Mouse (Mus musculus): Measurements from ENCODE around the gene Itga9. TPM values are rescaled to one million over a fixed set of nuclear protein-coding genes. Genes with fewer than 3 reads are reported as not detected.

Itga9 gene
- 10 to 100 TPM; 12.3 to 17.7 TPM for total RNA-seq (2021)
- long read RNA-seq, experiment 1, full-length matches to known transcripts, result 4 of 16 reads
- long read RNA-seq, experiment 1, partial matches to known transcripts, result 6 of 16 reads
- long read RNA-seq, experiment 1, other reads (novel, unspliced or antisense), result 6 of 16 reads
- long read RNA-seq, experiment 2, full-length matches to known transcripts, result 6 of 15 reads
- long read RNA-seq, experiment 2, partial matches to known transcripts, result 5 of 15 reads
- long read RNA-seq, experiment 2, other reads (novel, unspliced or antisense), result 4 of 15 reads

- intact Hi-C loops (cut with DNase I; ENCODE audit: low total_unique reads), result loop anchor here (2.0 to 5.0 kb wide), 2 partner anchors 266 to 299 kb away; no protein-coding TSS in a partner anchor
Measured at GRCm38 (mm10) chr9:118606148-118606816, at the start of gene Itga9. Gene Itga9, plus strand, starts transcription at chr9:118606690.

DNA sequence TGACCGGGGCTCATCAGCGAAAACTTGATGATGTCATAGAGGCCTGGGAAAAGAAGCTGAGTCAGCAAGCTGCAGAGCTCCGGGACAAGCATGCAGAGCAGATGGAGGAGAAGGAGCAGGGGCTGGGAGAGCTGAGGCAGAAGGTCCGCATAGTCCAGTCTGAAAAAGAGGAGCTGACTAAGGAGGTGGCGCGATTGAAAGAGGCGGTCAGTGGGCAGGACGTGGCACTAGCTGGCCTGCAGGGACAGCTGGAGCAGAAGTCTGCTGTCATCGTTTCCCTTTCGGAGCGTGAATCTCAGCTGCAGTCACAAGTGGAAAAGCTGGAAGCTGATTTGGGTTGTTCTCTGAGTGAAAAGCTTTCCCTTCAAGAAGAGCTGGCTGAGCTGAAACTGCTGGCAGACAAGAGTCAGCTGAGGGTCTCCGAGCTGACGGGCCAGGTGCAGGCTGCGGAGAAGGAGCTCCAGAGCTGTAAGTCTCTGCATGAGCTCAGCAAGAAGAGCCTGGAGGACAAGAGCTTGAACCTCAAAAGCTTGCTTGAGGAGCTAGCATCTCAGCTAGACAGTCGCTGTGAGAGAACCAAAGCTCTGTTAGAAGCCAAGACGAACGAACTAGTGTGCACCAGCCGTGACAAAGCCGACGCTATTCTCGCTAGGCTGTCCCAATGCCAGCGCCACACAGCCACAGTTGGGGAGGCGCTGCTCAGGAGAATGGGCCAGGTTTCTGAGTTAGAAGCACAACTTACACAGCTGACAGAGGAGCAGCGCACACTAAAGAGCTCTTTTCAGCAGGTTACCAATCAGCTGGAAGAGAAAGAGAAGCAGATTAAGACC is 49.3 kb upstream of the Itga9 start:
- peak; percentile 43 for DNase-seq
- intact Hi-C loops (cut with DNase I; ENCODE audit: low total_unique reads), result no loop called here

More at GRCm38 (mm10) chr9:118606148-118606816, at the start of gene Itga9:
- peak; percentile 87 for DNase-seq

GRCm38 (mm10) chr9:118563356-118563755 is 43.1 kb upstream of the Itga9 start:
- intact Hi-C loops (cut with DNase I; ENCODE audit: low total_unique reads), result no loop called here
- DNase-seq, result no peak

GRCm38 (mm10) chr9:118563866-118564265 is 42.6 kb upstream of the Itga9 start:
- DNase-seq, result no peak
- intact Hi-C loops (cut with DNase I; ENCODE audit: low total_unique reads), result no loop called here

DNA sequence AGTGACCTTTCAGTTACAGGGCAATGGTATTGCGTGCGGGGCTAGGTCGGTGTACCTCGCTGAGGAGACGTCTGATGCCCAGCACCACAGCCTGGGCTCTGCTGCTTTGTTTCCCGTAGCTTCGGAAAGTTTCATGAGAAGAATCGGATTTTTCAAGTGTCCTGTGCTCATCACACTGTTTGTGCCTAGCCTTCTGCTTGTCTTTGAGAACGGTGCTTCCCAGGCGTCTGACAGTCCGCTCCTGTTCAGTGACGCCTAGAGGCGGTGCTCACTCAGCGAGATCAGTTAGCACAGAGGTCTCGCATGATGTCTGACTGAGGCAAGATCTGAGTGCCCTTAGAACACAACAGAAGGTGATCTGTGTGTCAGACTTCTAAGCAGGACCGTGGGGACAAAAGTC is 41.8 kb upstream of the Itga9 start:
- intact Hi-C loops (cut with DNase I; ENCODE audit: low total_unique reads), result no loop called here
- no peak for DNase-seq

- intact Hi-C loops (cut with DNase I; ENCODE audit: low total_unique reads), result no loop called here
- no peak for DNase-seq
Measured at GRCm38 (mm10) chr9:118569328-118569727, 37.2 kb upstream of the Itga9 start.

- DNase-seq, result no peak
- intact Hi-C loops (cut with DNase I; ENCODE audit: low total_unique reads), result no loop called here
Measured at GRCm38 (mm10) chr9:118570865-118571264, 35.6 kb upstream of the Itga9 start.

DNA sequence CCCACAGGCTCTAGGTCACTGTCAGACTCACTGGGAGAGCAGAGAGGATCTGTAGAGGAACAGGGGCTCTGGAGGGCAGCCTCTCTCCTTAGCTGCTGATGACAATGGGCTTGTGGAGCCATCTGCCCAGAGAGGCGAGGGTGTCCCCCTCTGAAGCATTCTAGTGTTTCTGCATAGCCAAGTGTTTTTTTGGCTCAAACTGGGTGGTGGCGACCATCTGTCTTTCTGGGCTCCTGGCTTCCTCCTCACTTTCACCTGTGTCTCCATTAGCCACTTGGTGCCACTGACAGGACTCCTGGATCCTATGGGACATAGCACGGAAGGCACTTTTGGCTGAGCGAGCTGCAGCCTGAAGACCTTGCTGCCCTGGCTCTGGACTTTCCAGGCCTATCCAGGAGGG is 34.8 kb upstream of the Itga9 start:
- intact Hi-C loops (cut with DNase I; ENCODE audit: low total_unique reads), result no loop called here
- no peak for DNase-seq

GRCm38 (mm10) chr9:118574911-118575310 is 31.6 kb upstream of the Itga9 start:
- DNase-seq, result no peak
- intact Hi-C loops (cut with DNase I; ENCODE audit: low total_unique reads), result no loop called here

- intact Hi-C loops (cut with DNase I; ENCODE audit: low total_unique reads), result no loop called here
- no peak for DNase-seq
Measured at GRCm38 (mm10) chr9:118580371-118580770, 26.1 kb upstream of the Itga9 start.

GRCm38 (mm10) chr9:118582757-118583156 is 23.7 kb upstream of the Itga9 start:
- intact Hi-C loops (cut with DNase I; ENCODE audit: low total_unique reads), result no loop called here
- no peak for DNase-seq

- intact Hi-C loops (cut with DNase I; ENCODE audit: low total_unique reads), result no loop called here
- no peak for DNase-seq
Measured at GRCm38 (mm10) chr9:118584838-118585237, 21.7 kb upstream of the Itga9 start.

GRCm38 (mm10) chr9:118585998-118586397 is 20.5 kb upstream of the Itga9 start:
- no peak for DNase-seq
- intact Hi-C loops (cut with DNase I; ENCODE audit: low total_unique reads), result no loop called here

GRCm38 (mm10) chr9:118587115-118587514 is 19.4 kb upstream of the Itga9 start:
- intact Hi-C loops (cut with DNase I; ENCODE audit: low total_unique reads), result no loop called here
- no peak for DNase-seq

DNA sequence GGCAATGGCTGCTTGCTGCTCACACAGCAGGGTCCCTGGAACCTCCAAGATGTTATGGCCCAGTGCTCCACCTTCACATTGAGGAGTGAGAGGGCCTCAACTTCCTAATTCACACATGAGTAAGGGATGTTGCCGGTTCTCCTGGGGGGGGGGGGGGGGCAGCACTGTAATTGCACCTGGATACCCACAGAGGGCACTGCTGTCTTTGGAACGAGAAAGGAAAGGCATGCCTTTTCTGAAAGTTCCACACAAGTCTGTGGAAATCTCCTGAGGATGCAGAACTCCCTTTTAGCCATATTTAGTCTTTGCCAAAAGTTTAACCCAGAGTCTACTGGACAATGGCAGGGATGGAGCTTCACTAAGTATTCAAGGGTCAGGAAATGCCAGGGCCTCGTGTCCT is 17.2 kb upstream of the Itga9 start:
- DNase-seq, result no peak
- intact Hi-C loops (cut with DNase I; ENCODE audit: low total_unique reads), result no loop called here

DNA sequence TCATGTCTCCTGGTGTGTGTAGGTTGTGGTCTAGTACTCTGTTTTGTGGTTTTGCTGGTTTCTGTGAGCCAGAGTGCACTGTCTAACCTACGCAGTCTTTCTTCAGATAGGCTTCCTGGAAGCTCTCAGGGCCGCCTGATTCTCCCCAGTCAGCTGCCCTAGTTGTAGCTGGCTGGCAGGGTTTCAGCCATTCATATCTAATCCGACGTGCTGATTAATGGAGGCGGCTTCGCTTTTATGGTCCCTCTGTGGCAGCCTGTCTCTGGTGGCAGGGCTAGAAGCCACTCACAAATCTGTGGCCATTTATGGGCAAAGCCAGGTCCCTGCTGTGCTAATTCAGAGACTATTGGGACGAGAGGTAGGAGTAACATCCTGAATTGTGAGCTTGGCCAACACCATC is 16.3 kb upstream of the Itga9 start:
- intact Hi-C loops (cut with DNase I; ENCODE audit: low total_unique reads), result loop anchor here (5.0 to 10.0 kb wide), 2 partner anchors 317 to 475 kb away; no protein-coding TSS in a partner anchor
- no peak for DNase-seq

DNA sequence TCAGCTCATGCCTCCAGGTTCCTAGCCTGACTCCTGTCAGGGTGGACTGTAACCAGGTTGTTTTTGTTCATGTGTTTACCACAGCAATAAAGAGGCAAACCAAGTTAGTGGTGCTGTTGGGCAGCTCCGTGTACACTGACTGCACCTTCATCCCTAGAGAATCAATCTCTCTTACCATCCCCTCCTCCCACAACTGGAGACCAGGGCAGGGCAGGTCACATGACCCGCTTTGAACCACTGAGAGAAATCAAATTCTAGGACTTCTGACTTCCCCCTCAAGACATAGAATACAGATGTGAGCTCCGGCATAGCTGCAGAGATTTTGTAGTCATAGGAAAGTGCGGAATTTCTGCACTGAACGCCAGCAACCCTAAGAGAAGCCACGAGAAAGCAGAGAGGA is 14.9 kb upstream of the Itga9 start:
- DNase-seq, result no peak
- intact Hi-C loops (cut with DNase I; ENCODE audit: low total_unique reads), result loop anchor here (5.0 to 10.0 kb wide), 2 partner anchors 316 to 473 kb away; no protein-coding TSS in a partner anchor

DNA sequence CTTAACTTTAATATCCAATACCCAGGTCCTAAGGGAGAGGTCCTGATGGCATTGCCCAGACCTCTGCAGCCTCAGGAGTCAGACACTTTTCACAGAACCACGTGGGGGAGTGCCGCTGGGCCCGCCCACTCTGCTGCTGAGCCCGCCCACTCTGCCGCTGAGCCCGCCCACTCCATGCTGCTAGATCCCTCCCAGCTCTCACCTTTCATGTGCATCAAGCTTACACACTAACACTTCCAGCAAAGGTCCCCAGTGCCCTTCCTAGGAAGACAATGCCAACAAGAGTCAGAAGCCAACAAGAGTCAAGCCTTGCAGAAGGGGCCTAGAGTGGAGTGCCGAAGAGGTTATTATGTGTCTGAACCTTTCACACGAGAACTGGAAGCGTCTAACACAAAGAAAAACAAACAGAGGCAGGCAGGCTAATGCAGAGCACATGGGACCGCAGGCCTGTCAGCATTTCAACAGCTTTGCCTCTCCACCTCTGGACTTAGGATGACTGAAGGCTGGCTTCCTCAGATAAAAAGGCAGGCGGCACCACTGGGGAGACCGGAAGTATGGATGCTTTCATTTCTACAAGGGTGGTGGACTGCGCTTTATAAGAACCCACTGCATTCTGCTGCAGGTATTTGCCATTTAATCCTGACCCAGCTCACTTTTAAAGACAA is 13.8 kb upstream of the Itga9 start:
- intact Hi-C loops (cut with DNase I; ENCODE audit: low total_unique reads), result loop anchor here (5.0 to 10.0 kb wide), 2 partner anchors 315 to 472 kb away; no protein-coding TSS in a partner anchor
- DNase-seq, result no peak

DNA sequence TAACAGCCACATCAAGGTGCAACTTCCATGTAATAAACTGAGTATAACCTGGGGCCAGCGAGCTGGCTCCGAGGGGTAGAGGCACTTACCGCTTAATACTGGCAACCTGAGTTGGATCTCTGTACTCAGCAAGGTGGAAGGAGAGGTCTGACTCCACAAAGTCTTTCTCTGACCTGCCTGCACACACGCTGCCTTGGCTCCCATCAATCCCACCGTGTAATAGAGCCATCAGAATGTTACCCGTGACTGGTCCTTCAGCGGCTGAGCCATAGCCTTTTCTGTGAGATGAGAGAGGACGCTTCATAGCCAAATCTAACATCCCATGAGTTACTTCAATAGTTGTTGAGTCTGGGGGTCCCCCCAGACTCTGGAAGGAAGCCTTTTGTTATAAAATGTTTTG is 13.0 kb upstream of the Itga9 start:
- intact Hi-C loops (cut with DNase I; ENCODE audit: low total_unique reads), result loop anchor here (5.0 to 10.0 kb wide), 2 partner anchors 314 to 471 kb away; no protein-coding TSS in a partner anchor
- no peak for DNase-seq
